Mouse (Mus musculus): ENCODE data around the gene Tgfbr3. TPM values are rescaled to one million over a fixed set of nuclear protein-coding genes. Genes with fewer than 3 reads are reported as not detected.

The Tgfbr3 gene
- polyA plus RNA-seq, 1 experiment, result not detected

DNA sequence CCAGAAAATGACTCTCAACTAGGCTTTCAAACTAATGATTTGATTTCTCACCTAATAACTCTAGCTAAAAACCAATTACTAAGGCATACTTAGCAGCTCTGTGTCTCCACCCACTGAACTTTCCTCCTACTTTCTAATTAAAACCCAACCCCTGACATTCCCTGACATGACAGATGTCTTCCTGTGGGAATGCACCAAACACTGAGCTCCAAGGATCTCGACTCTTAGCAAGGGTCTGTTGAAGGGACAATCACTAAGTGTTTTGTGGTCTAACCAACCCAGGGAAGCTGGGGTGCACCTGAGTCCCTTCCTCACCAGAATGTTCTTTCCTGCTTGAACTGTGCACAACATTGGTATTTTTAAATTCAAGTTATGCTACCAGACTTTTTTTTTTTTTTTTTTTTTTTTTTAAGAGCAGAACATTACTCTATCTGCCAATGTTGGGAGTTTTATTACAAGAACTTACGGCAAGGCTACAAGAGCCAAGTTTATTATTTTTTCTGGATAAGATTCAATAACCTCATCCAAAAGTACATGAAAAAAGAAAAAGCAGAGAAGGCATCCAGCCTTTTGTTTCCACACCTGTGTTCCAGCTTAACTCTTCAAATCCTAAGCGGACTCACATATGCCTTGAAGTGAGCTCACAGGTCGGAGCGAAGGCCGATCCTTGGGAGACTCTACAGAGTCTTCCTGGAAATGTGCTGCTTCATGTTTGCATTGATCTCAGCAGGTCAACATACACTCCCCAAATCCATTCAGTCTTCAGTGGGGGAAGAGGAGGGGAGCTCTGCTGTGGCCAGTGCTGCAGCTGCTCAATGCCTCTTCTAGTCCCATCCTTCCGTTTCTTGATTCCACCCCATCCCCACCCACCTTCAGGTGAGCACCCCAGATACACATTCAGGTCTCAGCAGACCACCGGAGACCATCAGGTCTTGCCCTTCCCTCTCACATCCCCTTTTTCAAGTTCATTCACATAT lies 129.2 kb downstream of the Tgfbr3 start:
- TF ChIP-seq POLR2A (IDR thresholded peaks at IDR 0.05; ENCODE audit: insufficient read depth, low read depth, low read length), result no peak
- TF ChIP-seq CTCF (IDR thresholded peaks at IDR 0.05; ENCODE audit: insufficient read depth, low read depth, low read length), result no peak
- 93% methylated on average over 8 of the region's 8 CpGs for WGBS
- peaks cover 3% of the 10 kb centered on the region; the same call in 1 of the 2 replicates for H3K4me1 ChIP-seq (ENCODE audit: control insufficient read depth, insufficient read depth, low read length)
- no peak overlapping the region for H3K4me3 ChIP-seq (ENCODE audit: insufficient read depth, low read depth, low read length)
- no peak overlapping the region for H3K27ac ChIP-seq (ENCODE audit: insufficient read depth, low read depth, low read length)

DNA sequence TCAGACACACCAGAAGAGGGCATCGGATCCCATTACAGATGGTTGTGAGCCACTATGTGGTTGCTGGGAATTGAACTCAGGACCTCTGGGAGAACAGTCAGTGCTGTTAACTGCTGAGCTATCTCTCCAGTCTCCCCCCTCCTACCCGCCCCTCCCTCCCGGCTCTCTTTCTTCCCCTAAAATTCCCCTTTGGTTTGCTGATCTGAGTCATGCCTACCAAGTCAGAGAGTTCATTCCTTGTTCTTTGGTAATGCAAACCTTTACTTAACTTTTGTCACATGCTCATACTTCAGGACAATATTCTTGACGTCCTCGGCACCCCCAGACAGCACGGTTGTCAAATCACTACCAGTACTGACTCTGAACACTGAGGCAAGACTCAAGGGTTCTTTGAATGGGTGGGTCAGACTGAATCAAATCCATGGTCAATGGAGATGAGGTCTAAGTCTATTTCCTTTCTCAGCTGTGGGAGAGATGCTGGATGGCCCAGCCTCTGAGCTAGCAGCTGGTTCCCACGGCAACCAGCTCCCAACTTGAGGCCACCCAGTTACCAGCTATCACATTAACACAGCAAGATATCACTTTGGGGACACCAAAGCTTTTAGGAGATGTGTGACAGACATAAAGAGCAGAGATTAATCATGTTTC lies 130.8 kb downstream of the Tgfbr3 start:
- WGBS, result 79% methylated on average over 7 of the region's 7 CpGs
- TF ChIP-seq POLR2A (IDR thresholded peaks at IDR 0.05; ENCODE audit: insufficient read depth, low read depth, low read length) (no peak), CTCF (IDR thresholded peaks at IDR 0.05; ENCODE audit: insufficient read depth, low read depth, low read length) (no peak)
- H3K4me1 ChIP-seq (ENCODE audit: control insufficient read depth, insufficient read depth, low read length), result peaks cover 3% of the 10 kb centered on the region; the same call in 1 of the 2 replicates
- no peak overlapping the region for H3K4me3 ChIP-seq (ENCODE audit: insufficient read depth, low read depth, low read length)
- no peak overlapping the region for H3K27ac ChIP-seq (ENCODE audit: insufficient read depth, low read depth, low read length)

DNA sequence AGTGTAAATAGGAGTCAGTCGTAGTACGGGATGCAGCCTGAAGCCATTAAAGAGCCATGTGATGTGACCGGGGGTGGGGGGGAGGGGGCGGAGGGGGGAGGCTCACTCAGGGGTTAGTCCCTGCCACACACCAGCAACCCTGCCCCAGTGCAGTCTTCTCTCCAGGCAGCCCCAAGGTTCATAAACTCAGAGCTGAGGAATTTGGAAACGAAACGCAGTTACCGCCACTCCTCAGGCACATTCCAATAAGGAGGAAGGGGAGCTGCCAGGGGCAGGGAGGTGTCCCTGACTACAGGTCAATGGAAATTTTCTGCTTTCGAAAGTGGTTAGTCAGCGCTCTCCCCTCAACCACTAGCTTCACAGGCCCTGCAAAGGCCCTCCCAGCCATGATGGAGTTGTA lies 132.0 kb downstream of the Tgfbr3 start:
- Histone ChIP-seq H3K4me3 (ENCODE audit: insufficient read depth, low read depth, low read length) (no peak overlapping the region), H3K27ac (ENCODE audit: insufficient read depth, low read depth, low read length) (no peak overlapping the region), H3K4me1 (ENCODE audit: control insufficient read depth, insufficient read depth, low read length) (peaks cover 3% of the 10 kb centered on the region; the same call in 1 of the 2 replicates)
- 87% methylated on average over 9 of the region's 9 CpGs for WGBS
- TF ChIP-seq POLR2A (IDR thresholded peaks at IDR 0.05; ENCODE audit: insufficient read depth, low read depth, low read length) (no peak), CTCF (IDR thresholded peaks at IDR 0.05; ENCODE audit: insufficient read depth, low read depth, low read length) (no peak)

- H3K4me3 ChIP-seq (ENCODE audit: insufficient read depth, low read depth, low read length), result no peak overlapping the region
- H3K4me1 ChIP-seq (ENCODE audit: control insufficient read depth, insufficient read depth, low read length), result peaks cover 7% of the 10 kb centered on the region; the same call in 1 of the 2 replicates
- H3K27ac ChIP-seq (ENCODE audit: insufficient read depth, low read depth, low read length), result no peak overlapping the region
- WGBS, result 91% methylated on average over 3 of the region's 3 CpGs
- TF ChIP-seq CTCF (IDR thresholded peaks at IDR 0.05; ENCODE audit: insufficient read depth, low read depth, low read length), result no peak
These were observed 133.3 kb downstream of the Tgfbr3 start for GRCm38 (mm10) chr5:107156096-107156495.

DNA sequence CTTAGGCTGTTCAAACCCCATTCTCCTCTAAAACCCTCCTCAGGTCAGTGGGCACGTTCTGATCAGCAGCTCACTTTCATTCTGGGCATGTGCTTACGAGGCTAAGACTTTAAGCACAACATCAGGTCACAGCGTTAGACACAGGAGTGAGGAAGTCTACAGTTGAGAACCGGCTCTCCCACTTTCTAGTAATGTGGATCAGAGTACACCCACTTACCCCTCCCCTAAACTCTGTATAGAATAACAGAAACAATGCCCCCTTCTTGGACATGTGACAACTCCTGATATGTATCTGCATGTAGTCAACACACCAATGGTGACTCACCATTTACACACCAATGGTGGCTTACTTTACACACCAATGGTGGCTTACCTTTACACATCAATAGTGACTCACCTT lies 136.4 kb downstream of the Tgfbr3 start:
- Histone ChIP-seq H3K4me1 (ENCODE audit: control insufficient read depth, insufficient read depth, low read length) (peaks cover 6% of the 10 kb centered on the region; the same call in 1 of the 2 replicates), H3K27ac (ENCODE audit: insufficient read depth, low read depth, low read length) (no peak overlapping the region), H3K4me3 (ENCODE audit: insufficient read depth, low read depth, low read length) (no peak overlapping the region)
- WGBS, result 91% methylated on average over 4 of the region's 4 CpGs
- TF ChIP-seq POLR2A (IDR thresholded peaks at IDR 0.05; ENCODE audit: insufficient read depth, low read depth, low read length) (no peak), CTCF (IDR thresholded peaks at IDR 0.05; ENCODE audit: insufficient read depth, low read depth, low read length) (no peak)

DNA sequence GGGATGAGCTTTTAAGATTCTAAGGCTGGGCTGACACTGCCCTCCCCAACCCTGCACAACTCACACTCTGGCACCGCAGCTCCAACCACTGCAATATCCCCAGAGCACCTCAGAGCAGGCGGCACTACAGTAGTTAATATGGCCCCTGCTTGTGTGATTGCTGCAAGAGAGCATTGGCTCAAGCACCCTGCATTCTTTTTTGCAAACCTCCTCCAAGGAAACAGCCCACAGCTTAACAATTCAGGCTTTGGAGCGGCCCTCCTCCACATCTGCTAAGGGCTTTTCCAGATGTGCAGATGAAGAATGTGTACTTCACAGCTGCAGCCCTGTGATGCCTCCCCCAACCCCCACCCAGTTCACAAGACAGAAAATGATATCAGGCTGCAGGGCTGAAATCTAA lies 138.1 kb downstream of the Tgfbr3 start:
- TF ChIP-seq POLR2A (IDR thresholded peaks at IDR 0.05; ENCODE audit: insufficient read depth, low read depth, low read length) (no peak), CTCF (IDR thresholded peaks at IDR 0.05; ENCODE audit: insufficient read depth, low read depth, low read length) (no peak)
- Histone ChIP-seq H3K4me3 (ENCODE audit: insufficient read depth, low read depth, low read length) (no peak overlapping the region), H3K27ac (ENCODE audit: insufficient read depth, low read depth, low read length) (no peak overlapping the region), H3K4me1 (ENCODE audit: control insufficient read depth, insufficient read depth, low read length) (peaks cover 7% of the 10 kb centered on the region; the same call in 1 of the 2 replicates)
- 79% methylated on average over 3 of the region's 3 CpGs for WGBS

DNA sequence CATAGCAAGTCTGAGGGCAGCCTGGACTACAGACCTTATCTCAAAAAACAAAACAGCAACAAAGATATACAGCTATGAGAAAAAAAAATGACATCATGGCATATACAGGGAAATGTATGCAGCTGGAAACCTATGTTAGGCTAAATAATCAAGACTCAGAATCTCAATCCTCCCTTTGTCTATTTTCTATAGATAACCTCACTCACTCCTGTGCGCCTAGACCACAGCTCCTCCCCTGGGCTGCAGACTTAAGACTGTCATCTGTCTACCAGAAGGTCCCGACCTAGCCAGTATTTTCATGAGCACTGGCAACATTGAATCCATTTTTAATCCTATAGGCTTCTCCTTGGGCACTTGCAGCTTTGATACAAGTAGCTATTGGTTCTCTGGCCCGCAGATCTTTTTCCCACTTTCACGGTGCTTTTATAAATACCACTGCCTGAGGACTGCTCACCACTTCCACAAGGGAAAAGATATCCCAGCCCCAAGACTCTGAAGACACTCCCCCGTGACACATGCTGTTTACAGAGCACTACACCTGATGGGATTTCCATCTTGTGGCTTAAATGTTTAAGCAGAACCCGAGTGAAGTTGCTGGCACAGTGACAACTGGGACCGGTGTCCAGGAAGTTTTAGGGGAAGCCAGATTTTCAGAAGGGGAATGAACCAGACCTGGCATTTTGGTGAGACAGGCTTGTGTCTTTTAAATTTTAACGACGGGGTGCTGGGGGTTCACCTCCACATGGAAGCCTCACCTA lies 138.7 kb downstream of the Tgfbr3 start:
- no peak overlapping the region for H3K27ac ChIP-seq (ENCODE audit: insufficient read depth, low read depth, low read length)
- 62% methylated on average over 9 of the region's 9 CpGs for WGBS
- H3K4me3 ChIP-seq (ENCODE audit: insufficient read depth, low read depth, low read length), result no peak overlapping the region
- H3K4me1 ChIP-seq (ENCODE audit: control insufficient read depth, insufficient read depth, low read length), result peaks cover 7% of the 10 kb centered on the region; the same call in 1 of the 2 replicates
- TF ChIP-seq CTCF (IDR thresholded peaks at IDR 0.05; ENCODE audit: insufficient read depth, low read depth, low read length) (no peak), POLR2A (IDR thresholded peaks at IDR 0.05; ENCODE audit: insufficient read depth, low read depth, low read length) (no peak)

DNA sequence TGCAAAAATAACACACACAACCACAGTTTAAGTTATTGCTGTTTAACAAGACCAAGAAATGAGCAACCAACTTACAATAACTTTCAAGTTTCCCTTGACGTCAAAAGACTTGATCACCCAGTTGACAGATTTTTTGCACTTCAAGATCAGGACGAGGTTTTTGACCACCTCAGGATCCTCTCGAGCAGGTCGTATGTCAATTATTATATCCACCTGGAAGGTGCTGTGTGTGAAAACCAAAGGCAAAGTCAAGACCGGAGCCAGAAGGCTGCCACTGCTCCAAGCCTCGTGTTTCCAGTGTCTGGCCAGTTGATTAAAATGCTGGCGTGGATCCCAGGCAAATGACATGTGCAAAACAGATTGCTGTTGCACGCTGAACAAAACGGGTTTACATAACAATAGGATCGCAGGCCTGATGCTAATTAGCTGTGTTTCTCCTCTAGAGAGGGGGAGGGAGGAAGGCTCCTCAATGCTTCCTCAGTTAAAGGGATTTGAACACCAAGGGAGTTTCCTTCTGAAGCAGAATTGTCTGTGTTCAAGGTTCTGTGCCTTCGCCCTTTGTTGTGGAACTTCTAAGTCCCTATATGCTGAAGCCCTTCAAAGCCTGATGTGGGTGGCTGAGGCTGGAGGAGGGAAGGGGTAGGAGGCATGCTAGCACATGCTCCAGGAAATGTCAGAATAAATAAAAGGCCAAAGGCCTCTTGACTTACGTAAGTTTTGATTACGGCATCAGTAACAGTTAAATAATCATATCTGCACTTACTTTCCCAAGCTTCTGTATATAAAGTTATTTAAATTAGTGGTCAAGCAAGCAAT lies 141.3 kb downstream of the Tgfbr3 start:
- Histone ChIP-seq H3K4me1 (ENCODE audit: control insufficient read depth, insufficient read depth, low read length) (peaks cover 7% of the 10 kb centered on the region; the same call in 1 of the 2 replicates), H3K27ac (ENCODE audit: insufficient read depth, low read depth, low read length) (no peak overlapping the region), H3K4me3 (ENCODE audit: insufficient read depth, low read depth, low read length) (no peak overlapping the region)
- TF ChIP-seq CTCF (IDR thresholded peaks at IDR 0.05; ENCODE audit: insufficient read depth, low read depth, low read length), result no peak
- TF ChIP-seq POLR2A (IDR thresholded peaks at IDR 0.05; ENCODE audit: insufficient read depth, low read depth, low read length), result no peak
- 48% methylated on average over 13 of the region's 13 CpGs for WGBS

Measured in olfactory bulb, adult 2 months (tissue).